Mouse (Mus musculus) kidney, postnatal 4 days (tissue): ENCODE data around the gene Acads.
A peak's percentile ranks its signal among the peaks of the same experiment; 100 is the strongest.
"Not testable (repeated sequence)": the region's sequence is repeated elsewhere in the genome, so short reads cannot be mapped to it uniquely, and the experiment has no call there.

Experiments used
- DNase-seq, 2 experiments: peaks; one replicate each; pipeline ENCODE4 v3.0.0; 2021; ENCODE audit warnings: mixed read lengths in 2 of 2

Gene Acads

DNA sequence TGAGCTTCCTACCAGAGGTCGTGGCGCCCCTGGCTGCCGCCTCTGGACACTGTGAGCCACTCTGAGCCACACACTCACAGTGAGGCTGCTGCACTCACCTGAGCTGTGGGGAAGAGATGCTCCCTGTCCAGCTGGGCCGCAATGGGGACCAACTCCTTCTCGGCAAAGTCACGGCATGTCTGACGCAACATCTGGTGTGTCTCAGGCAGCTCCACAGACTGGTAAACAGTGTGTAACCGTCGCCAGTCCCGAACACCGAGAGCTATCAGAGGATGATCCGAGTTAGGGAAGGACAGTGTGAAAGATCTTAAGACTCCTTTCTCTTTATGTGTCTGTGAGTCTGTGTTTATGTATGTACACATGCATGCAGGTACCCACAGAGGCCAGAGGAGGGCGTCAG is 1.7 kb downstream of the Acads start:
- no peak for DNase-seq

DNA sequence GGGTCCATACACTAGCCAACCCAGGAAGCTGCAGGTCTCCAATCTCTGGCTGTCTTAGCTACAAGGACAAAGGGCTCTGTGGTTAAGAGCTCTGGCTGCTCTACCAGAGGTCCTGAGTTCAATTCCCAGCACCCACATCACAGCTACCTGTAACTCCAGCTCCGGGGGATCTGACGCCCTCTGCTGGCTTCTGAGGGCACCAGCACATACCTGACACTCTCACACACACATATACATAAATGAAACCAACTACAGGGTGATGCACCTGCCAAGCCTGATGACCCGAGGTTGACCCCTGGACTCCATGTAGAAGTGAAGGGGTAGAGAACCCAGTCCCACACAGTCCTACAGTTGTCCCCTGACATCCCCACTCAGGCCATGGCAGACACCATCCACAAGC is 2.7 kb downstream of the Acads start:
- DNase-seq = no peak

DNA sequence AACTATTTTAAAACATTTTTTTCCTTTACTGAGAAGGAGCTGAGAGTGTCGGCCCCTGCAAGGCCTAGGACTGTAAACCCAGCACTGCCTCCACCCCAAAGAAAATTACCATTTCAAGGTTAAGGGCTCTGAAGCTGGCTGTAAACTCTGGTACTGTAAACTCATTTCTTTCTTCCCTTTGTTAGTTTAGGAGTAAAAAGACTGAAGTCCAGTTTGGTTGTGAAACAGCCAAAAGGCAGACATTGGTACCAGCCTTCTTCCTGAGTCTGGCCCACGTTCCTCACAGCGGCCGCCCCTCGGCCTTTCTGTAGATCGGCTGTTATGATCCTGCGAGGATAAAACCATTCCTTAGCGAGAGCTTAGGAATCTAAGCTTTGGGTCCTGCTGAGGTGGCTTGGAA is 4.6 kb downstream of the Acads start:
- DNase-seq = no peak

DNA sequence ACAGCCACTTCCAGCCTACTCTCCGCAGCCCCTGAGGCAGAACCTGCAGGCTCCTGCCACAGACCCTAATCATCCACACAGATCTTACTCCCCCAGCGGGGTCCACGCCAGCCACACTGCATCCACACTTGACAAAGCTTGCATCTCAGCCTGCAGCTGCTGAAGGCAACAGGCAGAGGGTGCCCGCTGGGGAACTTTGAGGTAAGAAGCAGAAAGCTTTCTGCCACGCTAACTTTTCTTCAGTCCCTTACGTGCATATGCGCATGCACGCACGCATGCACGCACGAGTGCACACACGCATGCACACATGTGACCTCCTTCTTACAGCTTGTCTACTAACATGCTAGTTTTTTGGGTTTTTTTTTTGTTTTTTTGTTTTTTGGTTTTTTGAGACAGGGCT is 5.9 kb downstream of the Acads start:
- DNase-seq = no peak

DNA sequence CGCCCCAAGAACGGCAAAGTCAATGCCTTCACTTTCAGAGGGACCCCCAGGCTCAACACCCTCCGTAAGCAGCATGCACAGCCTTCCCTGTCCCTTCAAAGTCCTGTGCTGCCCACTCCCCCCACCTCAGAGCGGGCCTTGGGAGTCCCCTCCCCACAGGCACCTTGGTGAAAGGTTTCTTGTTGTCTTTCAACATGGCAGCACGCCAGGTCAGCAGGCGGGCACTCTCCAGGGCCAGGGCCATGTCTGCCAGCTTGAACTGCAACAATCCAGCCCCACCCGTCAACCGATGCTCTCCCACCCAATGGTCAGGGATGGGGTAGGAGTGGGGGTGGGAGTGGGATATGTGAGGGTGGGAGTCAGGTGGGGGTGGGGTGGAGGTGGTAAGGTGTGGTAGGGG is 8.0 kb downstream of the Acads start:
- no peak for DNase-seq

DNA sequence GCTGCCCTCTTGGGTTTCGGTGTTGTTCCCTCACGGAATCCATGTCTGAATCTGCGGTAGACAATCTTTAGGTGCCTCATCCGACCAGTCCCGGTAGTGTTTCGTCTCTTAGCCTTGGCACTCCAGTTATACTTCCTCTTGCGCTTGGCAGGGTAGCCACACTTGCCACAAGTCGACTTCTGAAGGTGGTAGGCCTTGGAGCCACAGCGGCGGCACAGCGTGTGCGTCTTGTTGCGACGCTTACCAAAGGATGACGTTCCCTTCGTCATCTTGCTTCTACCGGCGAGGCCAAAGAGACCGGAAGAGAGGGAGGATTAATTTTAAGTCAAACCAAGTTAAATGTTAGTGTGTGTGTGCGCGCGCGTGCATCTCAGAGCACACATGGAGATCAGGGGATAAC is 15.9 kb downstream of the Acads start:
- DNase-seq = not testable (repeated sequence)

DNA sequence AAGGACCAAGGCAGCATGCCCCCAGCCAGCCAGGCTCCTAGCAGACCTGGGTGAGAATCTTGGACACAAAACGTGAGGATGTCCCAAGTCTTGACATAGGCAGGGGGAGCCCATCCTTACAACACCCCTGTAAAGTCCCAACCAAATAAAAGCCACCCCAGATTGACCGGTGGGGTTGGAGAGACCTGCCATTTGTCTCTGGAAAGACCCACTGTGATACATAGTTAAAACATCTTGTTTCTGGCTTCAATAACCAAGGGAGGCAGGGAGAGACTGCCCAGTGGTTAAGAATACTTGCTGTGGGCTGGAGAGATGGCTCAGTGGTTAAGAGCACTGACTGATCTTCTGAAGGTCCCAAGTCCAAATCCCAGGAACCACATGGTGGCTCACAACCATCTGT is 16.9 kb downstream of the Acads start:
- no peak for DNase-seq

DNA sequence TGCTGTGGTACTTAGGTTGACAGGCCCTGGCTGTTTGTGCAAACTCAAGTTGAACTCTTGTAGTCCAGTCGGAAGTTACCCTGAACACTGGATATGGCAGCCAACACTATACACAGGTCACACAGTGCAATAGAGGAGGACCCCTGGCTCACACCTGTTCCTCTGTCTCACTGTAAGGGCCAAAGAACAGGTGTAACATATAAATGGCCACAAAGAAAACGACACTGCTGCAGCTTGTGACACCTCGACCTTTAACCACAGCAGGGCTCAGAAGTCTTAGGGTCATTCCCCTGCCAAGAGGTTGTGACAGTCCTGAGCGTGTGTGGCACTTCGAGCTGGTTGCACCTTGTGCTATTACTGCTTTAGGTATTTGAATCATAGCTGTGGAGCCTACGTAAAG is 18.7 kb downstream of the Acads start:
- no peak for DNase-seq

DNA sequence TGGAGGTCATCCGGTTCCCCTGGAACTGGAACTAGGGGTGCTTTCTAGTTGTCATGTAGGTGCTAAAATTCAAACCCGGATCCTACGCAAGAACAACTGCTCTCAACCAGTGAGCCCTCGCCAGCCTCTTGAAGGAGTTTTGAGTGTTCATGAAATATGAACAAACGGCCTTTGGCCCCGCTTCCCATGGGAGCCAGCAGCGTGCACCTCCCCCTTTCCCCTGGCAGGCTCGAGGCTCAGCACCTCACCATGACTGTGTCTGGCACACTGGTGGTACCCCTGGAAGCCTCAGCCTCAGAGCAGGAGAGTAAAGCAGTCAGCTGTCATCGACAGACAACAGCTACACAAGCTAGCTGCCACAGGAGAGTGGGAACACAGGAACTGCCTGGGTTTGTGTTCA is 19.2 kb downstream of the Acads start:
- DNase-seq = no peak

DNA sequence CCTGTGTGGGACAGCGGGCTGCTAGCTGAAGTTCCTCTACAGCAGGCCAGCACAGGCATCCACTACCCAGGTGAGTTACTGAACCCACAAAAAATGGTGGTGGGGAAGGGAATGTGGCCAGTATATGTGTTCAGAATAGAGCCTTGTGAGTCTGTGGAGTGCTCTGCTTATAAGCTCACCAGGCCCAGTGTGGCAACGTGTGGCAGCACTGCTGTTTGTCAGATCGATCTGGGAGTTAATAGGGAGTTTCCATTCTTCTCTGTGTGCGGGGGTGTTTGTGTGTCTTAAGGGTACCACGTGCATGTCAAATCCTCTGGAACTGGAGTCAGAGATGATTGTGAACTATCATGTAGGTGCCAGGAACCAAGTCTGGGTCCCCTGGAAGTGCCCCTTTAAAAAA is 19.6 kb downstream of the Acads start:
- DNase-seq = no peak

DNA sequence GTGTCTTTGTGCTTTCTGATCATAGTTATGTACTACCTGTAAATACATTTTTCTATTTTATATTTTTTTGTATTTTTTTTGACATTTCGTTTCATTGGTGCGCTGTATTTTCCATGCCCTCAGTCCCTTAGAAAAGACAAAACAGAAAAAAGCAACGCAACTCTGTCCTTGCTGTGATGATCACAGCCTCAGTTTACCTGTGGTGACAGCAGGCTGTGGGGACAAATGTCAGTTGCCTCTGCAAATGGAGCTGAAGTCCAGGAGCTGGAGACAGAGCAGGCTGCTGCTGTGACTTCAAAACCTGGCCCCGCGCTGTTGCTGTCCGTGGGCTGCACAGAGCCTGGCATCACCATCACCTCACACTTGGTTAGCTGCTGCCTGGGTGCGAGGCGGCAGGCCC is 21.0 kb downstream of the Acads start, which contains the start of gene Gm10401:
Gene Gm10401 (minus strand): TSS at position 101 of the 400 bp plus-strand sequence.
- DNase-seq = no peak

DNA sequence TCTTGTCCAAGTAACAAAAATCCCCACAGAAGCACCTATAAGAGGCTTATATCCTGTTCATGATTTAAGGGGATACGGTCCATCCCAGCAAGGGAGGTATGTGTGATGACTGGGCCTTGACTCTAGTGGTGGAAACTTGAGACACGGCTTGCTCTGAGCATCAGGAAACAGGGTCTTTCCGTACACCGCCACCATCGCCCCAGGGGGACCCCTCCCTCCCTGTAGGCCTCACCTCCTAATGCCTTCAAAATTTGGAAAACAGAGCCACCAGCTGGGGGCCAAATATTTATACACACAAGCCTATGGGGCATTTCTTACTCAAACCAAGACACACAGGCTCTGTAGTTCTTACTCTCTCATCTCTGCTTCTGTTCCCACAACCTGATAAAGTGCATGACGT is 27.4 kb downstream of the Acads start:
- DNase-seq = no peak

DNA sequence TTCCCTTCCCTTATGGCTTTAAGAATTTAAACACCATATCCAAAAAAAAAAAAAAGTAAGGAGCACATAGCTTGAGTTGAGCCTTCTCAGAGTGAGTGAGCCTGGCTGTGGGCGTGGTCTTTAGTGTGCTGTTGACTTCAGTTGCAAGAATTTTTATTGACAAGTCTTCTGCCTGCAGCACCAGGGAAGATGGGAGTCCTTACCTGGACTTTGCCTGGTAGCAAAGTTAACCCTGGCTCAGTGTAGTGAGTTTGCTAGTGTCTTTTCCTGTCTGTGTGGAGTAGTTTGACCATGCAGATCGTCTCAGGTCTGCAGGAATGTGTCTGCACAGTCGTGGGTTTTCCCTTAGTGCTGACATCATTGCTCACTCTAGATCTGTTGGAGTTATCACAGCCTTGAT is 28.1 kb downstream of the Acads start:
- DNase-seq = no peak

DNA sequence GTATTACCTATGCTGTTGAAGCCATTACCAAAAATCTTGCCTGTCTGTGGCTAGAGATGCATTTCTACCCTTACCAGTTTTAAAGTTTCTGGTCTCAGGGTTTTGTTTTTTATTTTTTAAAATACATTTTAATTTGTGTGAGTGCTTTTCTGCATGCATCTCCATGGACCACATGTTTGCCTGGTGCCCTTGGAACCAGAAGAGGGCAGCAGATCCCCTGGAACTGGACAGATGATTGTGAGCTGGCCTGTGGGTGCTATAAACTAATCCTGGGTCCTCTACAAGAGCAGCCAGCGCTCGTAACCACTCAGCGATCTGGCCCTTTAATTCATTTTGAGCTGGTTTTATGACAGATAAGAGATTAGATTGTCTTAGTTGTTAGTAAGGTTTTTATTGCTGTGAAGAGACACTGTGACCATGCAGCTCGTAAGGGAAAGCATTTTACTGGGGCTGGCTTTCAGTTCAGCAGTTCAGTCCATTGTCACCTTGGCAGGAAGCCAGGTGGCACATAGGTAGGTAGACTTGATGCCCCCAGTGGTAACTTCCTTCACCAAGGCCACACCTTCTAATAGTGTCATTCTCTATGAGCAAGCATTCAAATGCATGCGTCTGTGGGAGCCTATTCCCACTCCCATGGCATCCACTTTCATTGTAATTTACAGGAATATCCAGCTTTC is 29.4 kb downstream of the Acads start:
- DNase-seq = no peak

DNA sequence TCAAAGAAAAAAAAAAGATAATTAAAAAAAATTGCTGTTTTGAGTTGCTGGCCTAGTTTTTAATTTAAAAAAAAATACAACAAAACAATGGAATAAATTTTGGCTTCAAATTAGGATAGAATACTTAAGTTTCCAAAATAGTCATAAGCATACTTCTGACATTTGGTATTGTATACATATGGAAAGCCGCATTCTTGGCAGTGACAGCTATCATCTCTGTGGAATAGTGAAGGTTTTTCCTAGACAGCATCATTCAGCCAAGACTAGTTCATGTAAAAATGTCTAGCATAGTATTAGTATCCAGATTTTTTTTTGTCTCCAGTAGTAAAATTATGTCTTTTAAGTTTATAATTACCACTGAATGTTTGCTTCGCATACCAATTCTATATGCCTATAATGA is 33.5 kb downstream of the Acads start:
- DNase-seq = no peak

DNA sequence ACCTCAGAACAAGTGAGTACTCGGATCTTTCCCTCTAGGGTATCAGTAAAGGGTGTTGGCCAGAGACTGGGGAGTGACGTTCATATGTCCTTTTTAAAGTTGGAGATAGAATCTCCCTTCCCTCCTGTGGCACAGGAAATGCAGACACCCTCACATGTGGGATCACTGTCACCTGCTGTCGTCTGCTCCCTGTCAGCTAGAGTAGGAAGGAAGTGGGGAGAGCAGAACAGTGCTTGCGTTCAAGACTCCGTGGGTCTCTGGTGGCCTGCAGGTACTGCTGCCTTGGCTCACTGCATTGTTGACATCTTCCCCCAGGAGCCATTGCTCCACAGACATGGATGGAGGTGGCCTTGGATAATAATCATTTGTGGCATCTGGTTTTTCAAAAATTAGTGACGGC is 35.7 kb downstream of the Acads start:
- no peak for DNase-seq

DNA sequence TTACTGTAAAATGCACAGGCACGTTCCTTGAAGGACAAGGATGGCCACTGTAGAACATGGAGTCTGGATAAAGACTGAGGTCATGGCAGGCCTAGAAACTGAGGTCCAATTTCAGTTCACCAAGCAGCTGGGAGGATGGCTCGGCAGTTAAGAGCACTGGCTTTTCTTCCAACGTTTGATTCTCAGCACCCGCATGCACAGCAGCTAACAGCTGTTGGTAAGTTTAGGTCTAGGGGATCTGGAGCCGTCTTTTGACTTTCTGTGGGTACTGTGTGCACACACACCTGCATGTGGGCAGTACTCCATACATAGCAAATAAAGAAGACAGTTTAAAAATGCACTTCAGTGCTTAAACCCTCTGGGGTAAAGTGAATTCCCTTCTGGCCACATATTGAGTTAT is 37.5 kb downstream of the Acads start:
- DNase-seq = no peak

DNA sequence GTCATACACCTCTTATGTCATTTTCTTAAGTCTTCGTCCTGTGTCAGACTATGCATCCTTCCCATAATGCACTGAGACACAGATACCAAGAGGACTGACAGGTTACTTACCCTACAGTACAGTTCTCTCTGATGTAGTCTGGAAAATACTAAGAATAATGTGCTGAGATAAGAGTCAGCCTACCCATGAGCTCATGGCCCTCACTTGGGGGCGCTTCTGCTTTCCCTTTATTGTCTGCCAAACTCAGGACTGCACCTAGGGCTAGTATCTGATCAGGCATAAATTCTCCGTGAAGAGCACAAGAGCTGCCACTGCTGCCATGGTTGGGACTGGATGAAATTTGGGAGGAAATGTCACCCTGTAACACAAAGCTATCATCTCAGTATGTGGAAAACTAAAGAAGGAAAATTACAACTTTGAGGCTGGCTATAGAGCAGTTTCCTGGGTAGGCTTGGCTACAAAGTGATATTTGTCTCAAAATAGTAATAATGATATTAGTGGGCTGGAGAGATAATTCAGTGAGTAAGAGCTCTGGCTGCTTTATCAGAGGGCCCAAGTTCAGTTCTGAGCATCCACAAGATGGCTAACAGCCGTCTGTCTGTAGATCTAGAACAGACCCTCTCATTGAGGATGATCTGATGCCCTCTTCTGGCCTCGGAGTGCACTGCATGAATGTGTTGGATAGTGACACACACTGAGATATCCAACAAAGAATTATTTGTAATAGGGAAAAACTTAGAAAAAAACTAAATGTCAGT is 42.8 kb downstream of the Acads start:
- peak; percentile 86 to 87 for DNase-seq

DNA sequence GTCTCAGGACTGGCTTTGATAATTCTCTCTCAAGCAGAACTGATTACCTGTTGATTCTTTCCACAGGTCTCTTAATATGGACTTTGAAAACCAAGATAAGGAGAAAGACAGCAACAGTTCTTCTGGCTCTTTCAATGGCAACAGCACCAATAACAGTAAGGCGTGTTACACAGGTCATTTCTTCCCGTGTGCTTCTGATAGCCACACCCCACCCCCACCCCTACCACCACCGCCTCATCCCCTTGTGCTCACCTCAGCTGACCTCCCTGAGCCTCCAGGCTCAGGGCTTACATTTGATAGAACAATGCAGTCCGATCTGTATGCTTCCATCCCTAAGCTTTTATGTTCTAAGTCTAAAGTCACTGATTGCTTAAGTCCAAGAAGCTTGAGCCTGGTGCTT is 44.4 kb downstream of the Acads start:
- no peak for DNase-seq

DNA sequence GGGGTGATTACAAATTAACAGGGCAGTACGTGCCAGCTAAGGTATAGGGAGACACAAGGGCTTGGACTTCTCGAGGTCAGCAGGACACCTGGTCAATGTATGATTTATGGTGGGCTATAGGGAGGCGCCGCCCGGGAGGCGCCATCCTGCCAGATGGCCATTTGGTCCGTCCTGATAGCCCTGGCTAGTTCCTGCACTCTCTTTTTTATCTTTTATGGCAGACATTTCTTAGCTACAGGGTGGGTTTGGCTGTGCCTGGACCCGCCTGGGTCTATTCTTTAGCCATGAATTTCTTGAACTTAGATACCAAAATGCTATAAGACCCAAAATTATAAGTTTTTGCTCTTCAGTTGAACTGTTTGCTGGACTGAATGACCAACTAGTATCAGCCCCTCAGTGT is 45.8 kb downstream of the Acads start:
- DNase-seq = peak; percentile 15 to 38

DNA sequence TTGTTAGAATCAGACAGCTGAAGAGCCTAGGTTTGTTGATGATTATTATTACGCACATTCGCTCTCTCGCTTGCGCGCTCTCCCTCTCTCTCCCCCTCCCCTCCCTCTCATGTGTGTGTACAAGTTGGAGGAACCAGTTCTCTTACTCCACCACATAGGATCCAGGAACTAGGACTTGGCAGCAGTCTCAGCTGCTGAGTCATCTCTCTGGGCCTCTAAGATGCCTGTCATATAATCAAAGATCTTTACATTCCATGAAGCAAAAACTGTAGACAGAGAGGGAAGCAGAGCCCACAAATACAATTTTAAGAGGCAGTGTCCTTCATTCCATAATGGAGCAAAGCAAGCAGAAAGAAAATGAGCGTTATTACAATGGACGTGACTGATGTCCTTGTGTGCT is 47.0 kb downstream of the Acads start:
- DNase-seq = peak in 1 of 2 experiments; percentile 38

DNA sequence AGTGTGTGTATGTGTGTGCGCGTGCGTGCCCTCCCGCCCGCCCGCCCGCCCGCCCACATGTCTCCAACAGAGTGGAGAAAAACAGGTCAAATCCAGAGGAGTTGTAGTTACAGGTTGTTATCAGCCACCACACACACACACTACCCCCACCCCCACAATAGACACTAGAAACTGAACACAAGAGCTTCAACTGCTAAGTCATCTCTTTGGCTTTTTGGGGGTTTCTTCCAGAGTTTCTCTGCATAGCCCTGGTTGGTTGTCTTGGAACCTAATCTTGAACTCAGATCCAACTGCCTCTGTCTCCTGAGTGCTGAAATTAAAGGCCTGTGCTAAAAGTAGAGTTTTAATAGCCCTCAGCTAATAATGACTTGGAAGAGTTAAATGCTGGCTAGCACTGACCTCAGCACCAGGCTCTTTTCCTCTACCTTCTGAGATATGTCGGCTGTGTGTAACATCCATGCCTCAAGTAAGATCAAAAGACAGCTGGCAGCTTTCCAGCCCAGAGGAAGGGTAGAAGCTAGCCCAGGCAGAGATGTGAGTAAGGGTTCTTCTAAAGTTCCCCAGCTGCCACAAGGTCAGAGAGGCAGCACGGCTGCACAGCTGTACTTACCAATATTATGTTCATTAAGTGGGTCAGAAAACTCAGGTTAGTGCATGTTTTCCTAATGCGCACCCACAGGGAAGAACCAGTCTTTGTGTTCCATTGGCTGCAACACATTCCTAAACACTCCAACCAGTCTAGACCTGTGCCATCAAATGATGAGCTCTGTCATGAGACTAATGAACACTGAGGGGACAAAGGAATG is 47.8 kb downstream of the Acads start:
- peak; percentile 33 to 47 for DNase-seq

DNA sequence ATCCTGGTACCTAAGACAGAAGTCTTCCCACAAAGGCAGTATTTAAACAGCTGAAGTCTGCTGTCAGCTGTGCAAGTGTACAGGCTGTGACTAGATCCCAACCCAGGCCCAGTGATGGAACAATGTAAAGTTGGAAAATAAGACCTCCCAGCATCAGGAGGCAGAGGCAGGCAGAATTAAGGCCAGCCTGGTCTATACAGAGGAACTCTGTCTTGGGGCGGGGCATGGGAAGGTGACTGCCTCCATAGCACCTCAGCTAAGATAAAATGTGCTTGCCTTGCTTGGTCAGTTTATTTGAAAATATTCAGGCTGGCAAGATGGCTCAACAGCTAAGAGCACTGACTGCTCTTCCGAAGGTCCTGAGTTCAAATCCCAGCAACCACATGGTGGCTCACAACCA is 48.7 kb downstream of the Acads start:
- no peak for DNase-seq

DNA sequence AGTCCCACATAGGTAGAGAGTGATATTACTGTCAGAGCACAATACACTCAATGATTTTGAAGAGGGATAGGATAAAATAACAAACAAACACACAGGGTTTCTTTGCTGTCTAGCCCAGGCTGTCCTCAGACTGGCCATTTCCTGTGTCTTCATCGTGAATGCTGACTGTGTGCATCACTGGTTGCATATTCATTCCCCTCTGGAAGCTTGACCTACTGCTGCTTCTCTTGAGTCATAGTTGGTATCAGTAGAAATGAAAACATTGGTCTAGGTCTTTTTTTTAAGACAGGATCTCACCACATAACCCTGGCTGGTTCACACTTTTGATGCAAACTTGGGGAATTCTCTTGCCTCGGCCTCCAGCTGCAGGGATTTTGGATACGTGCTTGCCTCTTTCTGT is 49.5 kb downstream of the Acads start:
- DNase-seq = no peak
